Mouse (Mus musculus) left cerebral cortex, postnatal 25 days (tissue): ENCODE measurements around the gene Fam122b. TPM values are rescaled to one million over a fixed set of nuclear protein-coding genes. Genes with fewer than 3 reads are reported as not detected.

Experiments used
- DNase-seq, 2 experiments: peaks; one replicate each; pipeline ENCODE4 v3.0.0; 2022; ENCODE audit warnings: low spot score in 2 of 2, mixed read lengths in 1 of 2
- intact Hi-C: fragments of 180-260 bp; cut with DNase I; formaldehyde crosslinking; loops from one replicate; pipeline ENCODE4 v1.15.1; 2025
- total RNA-seq, 2 experiments: library from RNA; stranded (reverse); gene quantifications; 2 replicates each; pipeline ENCODE4 v1.2.3; 2021

Fam122b gene
- total RNA-seq, 2 experiments from 2014 or later, result 3.6 to 4.4 TPM

DNA sequence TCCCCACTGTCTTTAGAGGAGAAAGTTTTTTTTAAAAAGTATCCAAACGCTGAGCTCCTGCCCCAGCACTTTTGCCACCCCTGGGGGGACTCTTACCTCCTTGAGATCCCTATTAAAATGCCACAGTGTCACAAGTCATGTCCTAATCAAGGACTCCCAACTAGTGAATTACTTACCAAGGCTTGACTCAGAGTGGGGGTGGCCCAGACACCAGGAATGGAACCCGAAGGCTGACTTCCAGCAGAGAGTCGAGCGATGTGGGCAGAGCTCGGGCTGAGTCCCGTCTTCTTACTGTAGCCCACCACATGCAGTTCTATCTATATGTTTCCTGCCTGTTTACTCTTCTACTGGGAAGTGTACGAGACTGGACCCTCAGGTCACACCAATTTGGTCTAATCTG is 60.2 kb downstream of the Fam122b start:
- DNase-seq, result no peak
- intact Hi-C loops, result no loop called here

DNA sequence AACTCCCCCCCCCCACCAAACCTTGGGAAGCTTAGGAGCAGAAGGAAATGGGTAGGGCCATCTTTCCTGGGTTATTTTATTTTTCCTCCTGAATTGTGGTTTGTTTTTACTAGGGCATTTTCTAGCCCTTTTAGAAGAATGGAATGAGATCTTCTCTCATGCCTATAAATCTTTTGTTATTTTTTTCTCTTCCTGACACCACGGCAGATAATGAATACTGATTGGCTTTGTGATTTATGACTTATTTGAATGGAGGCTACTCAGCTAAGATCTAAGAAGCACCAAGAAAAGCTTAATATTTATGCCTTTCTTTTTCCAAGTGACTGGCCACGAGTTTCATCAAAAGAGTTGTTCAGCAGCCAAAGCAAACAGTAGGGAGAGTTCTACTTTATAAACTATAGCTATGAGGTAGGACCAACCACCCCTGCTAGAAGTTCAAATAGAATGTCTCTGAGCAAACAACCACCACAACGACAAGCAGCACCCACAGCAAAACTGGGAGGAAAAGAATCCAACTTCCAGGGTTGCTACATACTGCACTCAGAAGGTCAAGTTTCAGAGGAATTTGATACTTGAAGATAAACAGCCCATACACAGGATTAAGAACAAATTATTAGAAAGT is 64.8 kb downstream of the Fam122b start:
- intact Hi-C loops, result no loop called here
- DNase-seq, result no peak

- no peak for DNase-seq
- intact Hi-C loops, result no loop called here
Observed at GRCm38 (mm10) chrX:53201616-53202015, 68.0 kb downstream of the Fam122b start.

DNA sequence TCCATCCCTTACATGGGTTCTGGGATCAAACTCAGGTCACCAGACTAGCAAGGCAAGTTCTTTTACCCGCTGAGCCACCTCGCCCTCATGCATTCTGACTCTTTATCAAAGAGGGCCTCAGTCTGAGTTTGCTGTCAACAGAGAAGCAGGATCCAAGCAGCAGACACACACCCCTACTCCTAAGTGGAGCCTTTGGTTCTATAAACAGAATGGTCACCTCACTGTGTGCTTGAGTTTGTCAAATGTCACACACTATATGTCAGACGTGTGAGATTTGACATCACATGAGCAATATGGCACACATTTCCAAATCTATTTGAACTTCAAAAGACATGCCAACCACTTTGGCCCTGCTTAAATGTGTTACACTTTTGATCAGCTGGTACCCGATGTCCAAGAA is 71.9 kb downstream of the Fam122b start:
- DNase-seq, result no peak
- intact Hi-C loops, result no loop called here

GRCm38 (mm10) chrX:53196392-53196791 is 73.2 kb downstream of the Fam122b start:
- no peak for DNase-seq

More at GRCm38 (mm10) chrX:53196392-53196791, 73.2 kb downstream of the Fam122b start:
- intact Hi-C loops, result no loop called here

Other genes starting within 250 kb of the Fam122b start
- not detected for gene Plac1, start 29.7 kb downstream of the Fam122b start, total RNA-seq
- not detected for gene Fam122c, start 3.6 kb upstream of the Fam122b start, total RNA-seq
- gene Mospd1, start 100.7 kb upstream of the Fam122b start, total RNA-seq, result 10 to 100 TPM; 12.6 to 16.9 TPM
- gene Etd, start 165.1 kb upstream of the Fam122b start, total RNA-seq, result not detected